Mouse (Mus musculus): ENCODE measurements around the gene Mecom. TPM values are rescaled to one million over a fixed set of nuclear protein-coding genes. Genes with fewer than 3 reads are reported as not detected.

The Mecom gene
- total RNA-seq, 2 experiments from 2014 or later = 4.2 to 4.7 TPM

DNA sequence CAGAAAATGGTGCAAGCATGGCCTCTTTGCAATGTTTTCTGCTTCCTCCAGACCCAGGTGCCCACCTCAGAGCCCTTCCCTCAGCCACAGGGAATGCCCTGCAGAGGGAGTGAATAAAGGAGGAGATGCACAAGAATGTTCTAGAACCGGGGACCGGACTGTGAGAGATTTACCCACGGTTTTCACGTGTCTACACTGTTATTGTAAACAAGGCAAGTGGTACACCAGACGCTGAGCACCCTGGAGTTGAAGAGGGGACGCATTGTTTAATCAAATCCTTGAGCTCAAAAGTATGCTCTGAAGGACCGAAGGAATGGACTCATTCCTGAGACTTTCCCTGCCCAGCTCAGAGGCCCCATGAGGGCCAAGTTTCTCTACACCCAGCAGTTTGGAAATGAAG lies 43.2 kb downstream of the Mecom start:
- DNase-seq (ENCODE audit: extremely low spot score in 1 of 2, low spot score in 2 of 2) = no peak
- intact Hi-C loops (cut with DNase I) = no loop called here

DNA sequence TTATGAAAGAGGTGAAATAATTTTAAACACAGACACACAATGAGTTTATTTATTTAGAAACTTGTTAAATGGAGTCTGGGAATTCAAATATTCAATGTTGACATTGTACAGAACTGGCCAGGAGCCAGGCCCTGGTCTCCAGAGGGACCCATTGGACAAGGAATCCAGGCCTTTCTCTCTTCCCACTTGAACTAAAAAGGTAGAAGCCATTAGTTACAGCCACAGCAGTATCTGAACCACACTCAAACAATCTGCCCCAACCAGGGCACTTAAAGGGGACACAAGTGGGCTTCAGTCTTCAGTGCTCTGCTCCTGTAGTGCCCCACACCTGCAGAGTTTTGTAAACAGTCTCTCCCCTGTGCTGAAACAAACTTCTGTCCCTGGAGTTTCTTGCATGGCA lies 44.0 kb downstream of the Mecom start:
- intact Hi-C loops (cut with DNase I) = no loop called here
- DNase-seq (ENCODE audit: extremely low spot score in 1 of 2, low spot score in 2 of 2) = no peak

DNA sequence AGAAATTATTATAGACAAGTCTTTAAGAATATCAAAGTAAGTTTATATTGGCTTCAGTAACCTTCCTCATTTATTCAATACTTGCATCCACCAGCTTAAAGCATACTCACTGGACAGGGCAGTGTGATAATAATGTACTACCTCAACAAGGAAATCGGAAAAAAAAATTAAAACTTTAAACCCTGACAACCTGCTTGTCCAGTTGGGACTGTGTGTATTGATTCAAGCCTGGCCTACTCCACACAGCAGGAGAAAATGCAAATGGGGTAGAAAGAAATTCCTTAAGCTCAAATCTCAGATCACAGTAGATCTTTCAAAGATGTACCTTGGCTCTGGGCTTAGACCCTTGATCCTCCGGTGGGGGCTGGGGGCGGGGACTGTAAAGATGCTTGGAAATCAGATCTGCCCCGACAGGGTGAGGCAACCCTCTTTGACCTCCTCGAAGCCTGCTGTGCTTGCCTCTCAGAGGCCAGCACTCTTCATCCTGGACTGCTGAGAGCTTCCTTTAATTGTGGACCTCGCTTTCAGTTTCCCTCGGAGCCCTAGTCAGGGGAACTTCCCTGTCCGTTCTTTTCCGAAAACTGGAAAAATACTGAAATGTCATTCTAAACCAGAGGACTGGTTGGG lies 49.5 kb downstream of the Mecom start:
- intact Hi-C loops (cut with DNase I) = no loop called here

DNA sequence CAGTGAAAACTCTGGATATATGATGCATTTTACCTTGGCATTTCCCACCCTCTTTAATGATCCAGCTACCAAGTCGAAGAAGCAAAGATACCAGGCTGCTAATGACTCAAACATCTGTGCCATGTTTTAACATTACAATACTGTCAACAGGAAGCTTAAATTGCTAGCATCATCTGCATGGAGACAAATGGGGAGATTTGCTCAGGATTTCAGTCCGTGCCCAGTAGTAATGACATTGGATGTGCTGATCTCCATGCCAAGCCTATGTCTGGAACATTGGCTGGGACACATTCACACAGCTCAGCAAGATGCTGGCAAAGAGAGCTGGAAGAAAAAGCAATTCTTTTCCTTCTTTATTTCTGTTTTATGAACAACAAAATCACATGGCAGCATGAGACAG lies 53.4 kb downstream of the Mecom start:
- DNase-seq (ENCODE audit: extremely low spot score in 1 of 2, low spot score in 2 of 2) = no peak
- intact Hi-C loops (cut with DNase I) = no loop called here

More for the DNA sequence above, 49.5 kb downstream of the Mecom start:
- DNase-seq (ENCODE audit: extremely low spot score in 1 of 2, low spot score in 2 of 2) = peak in 1 of 2 experiments; percentile 63

DNA sequence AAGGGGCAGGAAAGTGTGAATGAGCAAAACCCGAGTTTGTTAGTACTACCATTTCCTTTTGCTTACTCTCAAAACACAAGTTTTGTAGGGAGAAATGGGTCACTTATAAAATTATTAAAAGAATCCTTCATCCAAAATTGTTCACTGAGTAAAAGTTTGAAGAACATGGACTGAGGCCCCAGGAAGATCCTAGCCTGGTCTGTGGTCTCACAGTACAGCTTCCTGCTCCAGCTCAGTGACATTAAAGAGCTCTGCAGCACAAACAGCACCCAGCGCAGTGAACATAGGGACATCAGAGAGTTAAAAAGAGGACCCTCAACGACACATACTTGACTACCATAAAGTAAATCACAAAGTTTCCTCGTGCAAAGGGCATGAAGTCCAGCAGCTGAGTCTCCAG lies 59.0 kb downstream of the Mecom start:
- no peak for DNase-seq (ENCODE audit: extremely low spot score in 1 of 2, low spot score in 2 of 2)
- intact Hi-C loops (cut with DNase I) = no loop called here

DNA sequence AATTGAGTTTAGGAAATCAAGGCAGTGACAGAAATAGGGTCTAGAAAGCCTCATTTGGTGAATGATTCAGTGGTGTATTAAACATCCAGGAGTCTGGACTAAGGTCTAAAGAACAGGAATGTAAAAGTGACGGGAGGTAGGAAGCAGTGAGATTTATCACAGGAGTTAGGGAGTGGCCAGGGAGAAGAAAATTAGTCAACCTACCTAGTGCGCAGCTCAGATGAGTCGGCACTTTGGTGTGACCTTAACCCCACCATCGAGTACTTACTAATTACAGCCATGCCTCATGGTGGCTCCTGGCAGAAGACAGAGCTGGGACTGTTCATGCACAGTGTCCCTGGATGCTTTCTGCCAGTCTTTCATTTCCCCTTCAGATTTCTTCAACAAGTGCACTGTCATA lies 61.4 kb downstream of the Mecom start:
- intact Hi-C loops (cut with DNase I) = no loop called here

DNA sequence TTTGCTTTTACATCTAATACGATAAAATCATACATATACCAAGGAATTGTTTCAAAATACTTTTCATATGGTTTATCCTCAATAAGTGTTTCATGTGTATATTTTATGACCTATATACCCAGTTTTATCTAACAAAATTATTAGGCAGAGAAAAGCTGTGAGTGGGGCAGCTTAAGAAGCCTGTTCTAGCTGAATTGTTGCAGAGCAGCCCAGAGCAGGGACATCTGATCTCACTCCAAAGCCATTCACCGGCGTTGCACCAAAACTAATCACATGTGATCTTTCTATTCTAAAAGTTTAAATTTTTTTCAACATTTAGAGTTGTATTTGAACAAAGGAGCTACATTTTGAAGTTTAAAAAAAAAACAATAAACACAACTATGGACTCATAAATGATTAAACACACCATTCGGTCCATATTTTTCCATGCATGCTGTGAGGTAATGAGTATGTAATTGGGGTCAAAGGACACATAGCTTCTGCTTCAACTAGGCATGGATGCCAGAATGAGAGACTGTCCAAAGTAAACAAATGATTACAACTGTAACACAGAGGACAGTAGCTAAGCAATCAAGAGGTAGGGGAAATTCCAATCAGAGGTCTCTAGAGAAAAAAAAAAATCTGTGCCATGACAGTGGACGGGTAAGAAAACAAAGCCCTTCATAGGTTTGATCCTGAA lies 64.7 kb downstream of the Mecom start:
- no peak for DNase-seq (ENCODE audit: extremely low spot score in 1 of 2, low spot score in 2 of 2)
- intact Hi-C loops (cut with DNase I) = no loop called here

More for the DNA sequence above, 61.4 kb downstream of the Mecom start:
- DNase-seq (ENCODE audit: extremely low spot score in 1 of 2, low spot score in 2 of 2) = no peak

DNA sequence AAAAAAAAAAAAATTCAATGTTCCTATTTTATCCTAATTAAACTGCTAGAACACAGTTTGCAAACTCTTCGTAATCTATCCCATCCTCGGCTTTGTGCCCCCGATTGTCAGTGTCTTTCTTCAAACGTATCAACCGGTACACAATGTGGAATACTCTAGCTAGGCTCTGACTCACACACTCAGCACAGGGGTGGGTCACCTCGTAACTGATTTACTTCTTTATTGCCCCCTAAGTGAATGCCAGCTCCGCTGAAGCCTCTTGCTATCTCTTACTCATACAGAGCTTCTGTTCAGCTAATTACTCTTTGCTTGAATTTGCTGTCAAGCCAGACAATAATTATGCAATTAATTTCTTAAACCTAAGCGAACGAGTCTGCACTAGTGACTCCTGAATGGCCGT lies 66.1 kb downstream of the Mecom start:
- intact Hi-C loops (cut with DNase I) = no loop called here
- DNase-seq (ENCODE audit: extremely low spot score in 1 of 2, low spot score in 2 of 2) = no peak

DNA sequence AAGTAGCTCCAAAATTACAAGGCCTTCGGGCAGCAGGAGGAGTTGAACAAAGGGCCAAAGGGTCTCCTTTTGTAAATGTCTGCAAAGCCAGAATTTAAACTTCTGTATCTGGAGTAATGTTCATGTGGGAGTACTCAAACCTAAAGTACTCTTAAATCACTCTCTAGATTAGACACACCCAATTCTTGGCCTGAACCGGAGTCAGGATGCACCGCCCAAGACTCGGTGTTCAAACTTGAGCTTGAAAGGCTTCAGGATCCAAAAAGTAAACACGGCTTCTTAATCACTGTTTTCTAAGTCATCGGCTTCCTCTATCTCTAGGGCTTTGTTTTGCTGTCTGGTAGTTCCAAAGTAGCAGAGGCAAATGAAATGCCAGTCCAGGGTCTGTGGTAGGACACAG lies 67.3 kb downstream of the Mecom start:
- no peak for DNase-seq (ENCODE audit: extremely low spot score in 1 of 2, low spot score in 2 of 2)
- intact Hi-C loops (cut with DNase I) = no loop called here

DNA sequence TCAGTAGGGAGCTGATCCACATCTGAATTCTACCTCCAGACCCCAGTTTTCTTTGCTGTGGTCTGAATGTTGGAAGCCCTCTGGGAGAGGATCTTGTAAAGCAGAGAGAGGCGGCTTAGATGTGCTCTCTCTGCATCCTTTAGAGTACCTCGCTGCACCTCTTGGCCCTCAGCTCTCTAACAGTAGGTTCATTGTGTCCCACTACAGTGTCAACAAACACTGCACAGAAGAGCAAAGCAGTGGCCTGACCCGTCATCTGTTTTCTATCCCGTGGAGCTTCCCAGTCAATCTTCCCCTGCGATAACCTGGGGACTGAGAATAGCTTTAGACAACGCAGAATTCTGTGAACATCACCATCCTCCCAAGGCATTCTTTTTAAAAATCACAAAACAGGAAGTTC lies 69.6 kb downstream of the Mecom start:
- intact Hi-C loops (cut with DNase I) = no loop called here
- DNase-seq (ENCODE audit: extremely low spot score in 1 of 2, low spot score in 2 of 2) = no peak

DNA sequence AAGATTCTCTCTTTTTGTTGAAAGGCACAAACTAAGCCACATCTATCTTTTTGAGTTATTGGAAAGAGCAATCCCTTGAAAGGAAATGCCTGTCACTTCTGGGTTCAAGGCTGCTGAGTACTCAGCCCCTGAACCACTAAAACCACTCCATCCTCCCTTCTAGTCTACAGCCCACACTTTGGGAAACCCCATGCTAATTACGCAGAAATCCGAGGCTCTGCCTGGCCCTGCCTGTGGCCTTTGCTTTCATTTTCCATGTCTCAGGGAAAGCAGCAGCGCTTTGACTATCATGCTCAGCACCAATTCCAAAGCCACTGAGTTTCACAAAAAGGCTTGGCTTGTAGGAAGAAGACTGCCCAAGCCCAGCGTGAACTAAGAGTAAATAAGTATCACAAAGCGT lies 70.8 kb downstream of the Mecom start:
- DNase-seq (ENCODE audit: extremely low spot score in 1 of 2, low spot score in 2 of 2) = no peak
- intact Hi-C loops (cut with DNase I) = no loop called here

DNA sequence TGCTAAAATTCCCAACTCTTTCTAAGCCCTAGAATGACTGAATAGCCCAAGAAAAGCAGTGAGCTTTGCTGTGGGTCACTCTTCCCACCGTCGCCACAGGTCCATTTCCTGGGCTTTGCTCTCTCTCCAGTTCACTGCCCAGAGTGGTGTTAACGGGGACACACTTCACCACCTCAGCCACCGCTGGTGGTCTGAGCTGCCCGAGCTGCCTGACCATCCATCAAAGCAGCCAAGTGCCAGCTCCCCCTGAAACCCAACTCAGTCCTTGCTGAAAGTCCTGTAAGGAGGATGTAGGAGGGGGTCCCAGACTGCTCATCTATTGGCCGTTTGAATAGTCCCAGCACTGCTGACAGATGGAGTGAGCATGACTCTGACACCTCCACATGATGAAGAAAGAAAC lies 72.2 kb downstream of the Mecom start:
- DNase-seq (ENCODE audit: extremely low spot score in 1 of 2, low spot score in 2 of 2) = no peak
- intact Hi-C loops (cut with DNase I) = no loop called here

DNA sequence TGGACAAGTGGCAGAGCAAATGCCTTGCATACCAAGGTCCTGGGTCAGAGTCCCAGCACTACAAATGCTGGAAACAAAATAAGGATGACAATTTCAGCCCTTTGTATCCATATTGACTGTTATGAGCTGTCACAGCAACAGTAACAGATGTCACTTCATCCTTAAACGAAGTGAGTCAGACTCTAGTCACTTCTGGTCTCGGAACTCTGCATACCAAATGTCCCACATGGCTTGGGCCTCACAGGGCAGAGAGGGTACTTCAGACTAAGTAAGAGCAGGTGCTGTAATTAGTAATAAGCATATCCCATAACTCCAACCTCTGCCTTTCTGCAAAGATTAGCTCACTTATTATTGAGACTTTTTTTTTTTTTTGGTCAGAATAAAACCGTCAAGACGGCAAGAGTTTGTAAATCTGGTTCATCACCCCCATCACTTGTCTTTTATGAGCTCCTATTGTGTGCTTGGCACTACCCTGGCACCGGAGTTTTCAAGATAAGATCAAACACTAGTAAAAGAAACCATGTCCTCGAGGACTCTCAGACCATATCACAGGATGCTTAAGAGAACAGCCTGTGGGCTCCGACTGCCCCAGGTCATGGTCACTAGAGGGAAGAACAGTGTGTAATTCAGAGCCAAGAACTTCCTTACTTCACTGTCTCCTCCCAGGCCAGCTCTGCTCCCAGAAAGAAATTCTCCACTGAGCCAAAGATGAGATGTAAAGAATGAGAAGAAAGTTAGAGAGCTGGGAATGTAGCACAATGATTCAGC lies 79.6 kb downstream of the Mecom start:
- no peak for DNase-seq (ENCODE audit: extremely low spot score in 1 of 2, low spot score in 2 of 2)
- intact Hi-C loops (cut with DNase I) = no loop called here

DNA sequence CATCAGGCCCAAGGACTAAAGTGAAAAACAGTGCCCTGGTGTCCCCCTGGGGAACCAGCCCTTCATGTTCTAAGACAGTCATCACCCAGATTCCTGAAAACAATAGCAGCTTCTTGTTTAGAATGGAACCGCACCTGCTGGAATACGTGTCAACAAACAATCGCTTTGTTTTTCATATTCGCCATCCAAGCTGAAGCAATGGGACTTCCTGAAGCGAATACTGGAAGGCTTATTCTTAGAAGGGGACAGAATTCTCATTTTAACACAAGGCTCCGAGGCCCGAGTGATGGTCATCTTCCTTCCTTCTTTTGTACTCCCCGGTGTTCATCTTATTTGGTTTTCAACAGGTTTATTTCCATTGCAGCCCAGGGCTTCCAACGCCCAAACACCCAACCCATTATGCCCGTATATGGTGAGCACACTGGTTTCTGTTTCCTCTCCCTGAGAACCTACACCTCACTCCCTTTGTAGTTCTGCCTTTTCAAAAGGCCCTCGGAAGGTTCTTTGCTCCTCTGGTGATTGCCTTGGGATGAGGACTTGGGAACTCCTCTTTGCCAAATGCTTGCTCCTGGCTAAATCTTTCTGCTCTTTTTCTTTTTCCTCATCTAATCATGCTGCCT lies 81.7 kb downstream of the Mecom start:
- intact Hi-C loops (cut with DNase I) = no loop called here
- no peak for DNase-seq (ENCODE audit: extremely low spot score in 1 of 2, low spot score in 2 of 2)

DNA sequence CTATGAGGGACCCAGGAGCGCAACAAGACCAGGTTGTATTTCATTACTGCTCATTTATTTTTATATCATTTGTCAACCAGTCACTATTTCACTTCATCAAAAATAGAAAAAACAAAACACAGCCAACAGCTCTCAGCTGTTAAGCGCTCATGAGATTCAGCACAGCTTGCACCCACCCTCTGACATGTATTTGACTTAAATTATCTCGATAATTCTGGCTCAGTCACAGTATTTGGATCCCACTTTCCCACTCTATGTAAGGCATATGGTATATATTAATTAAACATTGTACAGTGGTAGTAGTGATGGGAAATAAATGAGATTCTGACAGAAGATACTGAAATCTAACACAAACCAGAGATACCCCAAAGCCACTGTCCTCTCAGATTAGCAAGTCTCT lies 83.3 kb downstream of the Mecom start:
- intact Hi-C loops (cut with DNase I) = no loop called here
- no peak for DNase-seq (ENCODE audit: extremely low spot score in 1 of 2, low spot score in 2 of 2)

DNA sequence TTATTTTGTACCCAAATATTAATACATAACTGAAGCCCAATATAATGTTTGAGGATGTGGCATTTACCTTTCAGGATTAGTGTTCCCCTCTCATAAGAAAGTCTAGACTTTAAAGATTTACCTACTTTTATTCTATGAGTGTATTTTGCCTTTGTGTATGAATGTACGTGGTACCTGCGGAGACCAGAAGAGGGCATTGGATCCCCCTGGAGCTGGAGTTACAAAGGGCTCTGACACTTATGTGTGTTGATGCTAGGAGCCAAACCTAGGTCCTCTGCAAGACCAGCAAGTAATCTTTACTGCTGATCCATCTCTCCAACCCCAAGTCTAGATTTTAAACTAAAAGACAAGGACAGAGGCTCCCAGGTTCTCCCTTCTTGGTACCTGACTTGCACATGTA lies 86.0 kb downstream of the Mecom start:
- DNase-seq (ENCODE audit: extremely low spot score in 1 of 2, low spot score in 2 of 2) = no peak
- intact Hi-C loops (cut with DNase I) = no loop called here

DNA sequence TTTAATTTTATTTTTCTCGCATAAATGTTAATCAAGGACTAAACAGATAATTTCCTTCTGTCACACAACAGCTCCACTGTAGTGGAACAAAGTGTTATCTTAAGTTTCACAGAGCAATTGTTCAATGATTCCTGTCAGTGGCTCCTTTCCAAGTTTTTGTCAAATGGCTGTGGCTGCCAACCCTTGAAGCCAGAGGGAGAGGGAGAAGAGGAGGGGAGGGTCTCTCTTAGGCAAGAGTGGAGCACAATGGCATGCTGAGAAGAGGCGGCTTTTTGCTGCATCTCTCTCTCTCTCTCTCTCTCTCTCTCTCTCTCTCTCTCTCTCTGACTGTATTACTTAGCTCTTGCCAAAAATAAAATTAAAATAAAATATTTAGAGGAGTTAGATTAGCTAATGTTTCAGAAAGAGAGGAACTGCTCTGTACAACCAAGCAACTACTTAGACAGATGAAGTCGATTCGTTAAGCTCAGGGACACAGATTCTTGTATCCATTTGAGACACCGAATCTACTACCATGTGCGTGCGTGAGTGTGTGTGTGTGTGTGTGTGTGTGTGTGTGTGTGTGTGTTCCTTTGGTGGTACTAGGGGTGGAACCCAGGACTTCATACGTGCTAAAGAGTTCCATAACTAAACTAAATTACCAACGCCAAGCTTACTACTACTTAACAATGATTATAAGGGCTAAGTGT lies 86.8 kb downstream of the Mecom start:
- DNase-seq (ENCODE audit: extremely low spot score in 1 of 2, low spot score in 2 of 2) = no peak
- intact Hi-C loops (cut with DNase I) = no loop called here

DNA sequence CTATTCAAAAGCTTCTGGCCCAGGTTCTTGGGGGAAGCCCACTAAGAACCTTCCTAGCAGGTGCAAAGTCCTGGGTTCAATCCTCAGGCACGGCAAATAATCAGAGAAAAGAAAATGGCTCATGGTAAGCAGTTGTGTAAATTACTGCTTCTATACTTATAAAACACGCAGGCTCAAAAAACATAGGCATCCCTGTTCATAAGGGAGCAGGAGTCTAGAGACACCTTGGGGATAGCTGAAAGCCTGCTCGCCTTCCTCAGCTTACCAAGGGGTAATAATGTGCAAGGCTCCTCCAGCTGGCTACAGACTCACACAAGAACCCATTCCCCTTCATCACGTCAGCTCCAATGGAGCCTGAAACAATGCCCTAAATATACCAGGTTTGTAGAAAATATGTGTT lies 88.2 kb downstream of the Mecom start:
- DNase-seq (ENCODE audit: extremely low spot score in 1 of 2, low spot score in 2 of 2) = no peak
- intact Hi-C loops (cut with DNase I) = no loop called here

DNA sequence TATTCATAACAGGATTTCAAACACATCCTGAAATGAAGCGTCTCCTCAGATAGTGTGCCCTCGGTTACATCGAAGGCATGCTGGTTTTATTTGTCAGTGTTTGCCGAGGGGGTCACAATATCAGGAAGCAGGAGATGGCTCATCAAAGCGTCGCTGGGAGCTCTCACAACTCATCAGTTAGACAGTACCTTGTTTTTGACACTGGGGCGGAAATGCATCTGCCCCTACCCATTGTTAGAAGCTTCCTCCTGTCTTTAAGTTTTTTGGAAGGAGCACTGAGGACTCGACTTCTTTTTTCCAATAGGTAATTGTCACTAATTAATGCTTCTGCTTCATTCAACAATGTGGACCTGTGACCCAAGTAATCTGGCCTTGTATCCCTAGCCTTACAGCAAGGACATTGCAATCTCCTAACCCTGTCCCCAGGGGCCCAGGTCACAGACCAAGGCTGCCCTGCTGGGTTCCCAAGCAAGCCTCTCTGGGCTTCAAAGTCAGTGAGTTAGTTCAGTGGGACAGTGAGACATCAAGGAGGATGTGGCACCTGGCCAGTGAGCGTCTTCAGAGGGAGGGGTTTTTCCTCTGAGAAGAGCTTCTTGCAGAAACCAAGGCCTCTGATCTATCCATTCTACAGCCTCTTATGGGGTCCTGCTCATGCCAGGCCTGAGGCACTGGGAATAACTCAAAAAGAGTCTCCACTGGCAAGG lies 89.7 kb downstream of the Mecom start:
- intact Hi-C loops (cut with DNase I) = no loop called here

More for the DNA sequence above, 89.7 kb downstream of the Mecom start:
- DNase-seq (ENCODE audit: extremely low spot score in 1 of 2, low spot score in 2 of 2) = peak in 1 of 2 experiments; percentile 57

Measured in left cerebral cortex, postnatal 10 days (tissue).